Mouse (Mus musculus) right cerebral cortex, postnatal 36 days (tissue): ENCODE results near the gene Gigyf1.

Experiments used
- DNase-seq, 2 experiments: peaks; one replicate each; pipeline ENCODE4 v3.0.0; 2022; ENCODE audit warnings: low spot score in 2 of 2, mixed read lengths in 1 of 2

The Gigyf1 gene

DNA sequence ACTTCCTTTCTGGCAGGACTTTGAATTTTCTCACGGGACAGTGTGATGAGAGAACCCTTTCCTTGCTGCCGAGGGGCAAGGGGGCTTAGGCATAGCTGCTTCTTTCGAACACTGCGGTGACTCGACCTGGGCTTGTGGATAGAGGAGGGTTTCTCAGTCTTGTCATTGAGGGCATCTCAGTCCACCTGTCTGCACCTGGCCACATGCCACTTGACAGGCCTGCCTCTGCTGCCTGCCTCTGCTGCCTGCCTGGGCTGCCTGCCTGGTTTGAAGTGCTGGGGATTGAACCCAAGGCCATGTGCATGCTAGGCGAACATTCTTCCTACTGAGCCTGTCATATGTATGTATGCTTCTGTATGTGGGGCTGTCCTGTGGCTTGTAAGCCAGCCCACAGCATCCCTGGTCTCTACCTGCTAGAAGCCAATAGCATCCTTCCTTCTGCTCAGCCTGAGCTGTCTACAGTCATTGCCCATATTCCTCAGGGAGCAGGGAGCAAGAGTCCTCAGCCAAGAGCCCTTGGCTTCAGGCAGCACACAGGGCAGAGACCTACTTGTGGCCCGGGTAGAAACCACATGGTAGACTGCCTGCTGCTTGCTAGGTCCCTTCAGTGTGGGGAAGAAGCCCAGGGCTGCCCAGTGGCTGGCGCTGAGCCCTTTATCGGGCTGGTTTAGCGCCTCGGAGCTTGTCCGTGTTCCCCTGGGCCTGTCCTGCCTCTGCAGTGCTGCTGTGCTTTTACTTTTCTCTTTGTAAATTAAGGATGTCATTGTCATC is 4.2 kb upstream of the Gigyf1 start:
- no peak for DNase-seq

- DNase-seq: no peak
These were observed 3.5 kb upstream of the Gigyf1 start for GRCm38 (mm10) chr5:137514811-137515210.

DNA sequence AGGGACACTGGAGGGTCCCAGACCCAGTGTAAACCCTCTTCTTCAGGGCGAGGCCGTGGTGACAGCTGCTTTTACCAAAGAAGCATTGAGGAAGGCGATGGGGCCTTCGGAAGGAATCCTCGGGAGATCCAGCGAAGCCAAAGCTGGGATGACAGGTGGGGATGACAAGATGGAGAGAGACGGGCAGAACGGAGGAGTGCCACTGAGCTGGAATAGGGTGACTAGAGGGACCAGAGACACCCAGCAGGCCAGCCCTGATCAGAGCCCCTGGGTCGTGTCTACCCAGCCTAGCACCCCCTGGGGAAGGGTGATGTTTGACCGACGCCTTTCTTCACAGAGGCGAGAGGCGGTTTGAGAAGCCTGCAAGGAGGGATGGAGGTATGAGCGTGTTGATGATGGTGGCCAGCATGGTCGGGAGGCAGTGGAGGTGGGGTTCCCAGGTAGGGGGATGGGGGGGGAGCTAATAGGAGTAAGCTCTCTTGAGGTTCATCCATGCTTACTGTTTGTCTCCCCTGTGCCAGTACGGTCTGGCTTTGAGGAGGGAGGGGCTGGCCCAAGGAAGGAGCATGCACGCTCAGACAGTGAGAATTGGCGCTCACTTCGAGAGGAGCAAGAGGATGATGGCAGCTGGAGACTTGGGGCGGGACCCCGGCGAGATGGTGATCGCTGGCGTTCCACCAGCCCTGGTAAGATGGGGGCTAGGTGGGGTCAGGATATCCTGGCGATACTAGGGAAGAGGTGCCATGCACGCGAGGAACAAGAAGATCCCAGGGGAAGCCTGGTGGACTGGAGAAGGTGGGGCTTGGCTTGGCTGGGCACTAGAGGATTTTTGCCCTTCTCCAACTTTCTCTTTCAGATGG is 1.6 kb downstream of the Gigyf1 start:
- DNase-seq: no peak

- no peak for DNase-seq
These were observed 3.5 kb downstream of the Gigyf1 start for GRCm38 (mm10) chr5:137521861-137522260.

DNA sequence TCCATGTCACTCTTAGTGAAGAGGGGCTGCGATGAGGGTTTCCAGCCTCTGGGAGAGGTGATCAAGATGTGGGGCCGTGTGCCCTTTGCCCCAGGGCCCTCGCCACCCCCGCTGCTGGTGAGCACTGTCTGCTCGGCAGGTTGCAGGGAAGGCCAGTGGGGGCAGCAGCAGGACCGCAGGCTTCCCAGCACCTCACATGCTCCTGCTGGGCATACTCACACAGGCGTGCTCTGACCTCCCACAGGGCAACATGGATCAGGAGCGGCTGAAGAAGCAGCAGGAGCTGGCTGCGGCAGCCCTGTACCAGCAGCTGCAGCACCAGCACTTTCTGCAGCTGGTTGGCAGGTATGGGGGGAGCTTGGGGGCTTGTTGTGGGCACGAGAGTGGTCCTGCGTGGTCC is 4.4 kb downstream of the Gigyf1 start:
- no peak for DNase-seq

- no peak for DNase-seq
These were observed 5.3 kb downstream of the Gigyf1 start for GRCm38 (mm10) chr5:137523396-137524250.

DNA sequence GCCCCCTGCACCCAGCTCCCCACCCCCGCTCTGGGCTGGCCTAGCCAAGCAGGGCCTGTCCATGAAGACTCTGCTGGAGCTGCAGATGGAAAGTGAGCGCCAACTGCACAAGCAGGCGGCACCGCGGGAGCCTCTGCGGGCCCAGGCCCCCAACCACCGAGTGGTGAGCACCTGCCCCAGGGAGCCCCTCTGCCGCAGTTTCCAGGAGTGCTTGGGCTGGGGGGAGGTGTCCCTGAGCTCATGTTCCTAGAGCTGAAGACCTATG is 5.8 kb downstream of the Gigyf1 start:
- DNase-seq: no peak

- no peak for DNase-seq
These were observed 6.3 kb downstream of the Gigyf1 start for GRCm38 (mm10) chr5:137524671-137525070.

DNA sequence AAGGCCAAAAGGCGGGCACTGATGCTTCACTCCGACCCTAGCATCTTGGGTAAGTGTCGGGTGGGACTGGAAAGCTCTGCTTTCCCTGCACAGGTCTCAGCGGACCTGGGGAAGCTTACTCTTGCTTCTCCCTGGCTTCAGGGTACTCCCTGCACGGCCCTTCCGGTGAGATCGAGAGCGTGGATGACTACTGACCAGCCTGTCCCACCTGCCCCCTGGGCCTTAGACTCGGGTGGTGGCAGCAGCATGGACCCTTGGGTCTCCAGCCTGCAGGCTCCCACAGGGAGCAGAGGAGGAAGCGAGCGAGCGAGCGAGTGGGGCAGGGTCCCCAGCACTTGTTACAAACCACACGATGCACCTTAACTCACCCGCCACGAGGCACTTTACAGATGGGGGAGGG is 7.2 kb downstream of the Gigyf1 start:
- DNase-seq: no peak

- DNase-seq: no peak
These were observed 8.0 kb downstream of the Gigyf1 start for GRCm38 (mm10) chr5:137526192-137526936.

GRCm38 (mm10) chr5:137527413-137527812 is 9.1 kb downstream of the Gigyf1 start:
- DNase-seq: no peak

DNA sequence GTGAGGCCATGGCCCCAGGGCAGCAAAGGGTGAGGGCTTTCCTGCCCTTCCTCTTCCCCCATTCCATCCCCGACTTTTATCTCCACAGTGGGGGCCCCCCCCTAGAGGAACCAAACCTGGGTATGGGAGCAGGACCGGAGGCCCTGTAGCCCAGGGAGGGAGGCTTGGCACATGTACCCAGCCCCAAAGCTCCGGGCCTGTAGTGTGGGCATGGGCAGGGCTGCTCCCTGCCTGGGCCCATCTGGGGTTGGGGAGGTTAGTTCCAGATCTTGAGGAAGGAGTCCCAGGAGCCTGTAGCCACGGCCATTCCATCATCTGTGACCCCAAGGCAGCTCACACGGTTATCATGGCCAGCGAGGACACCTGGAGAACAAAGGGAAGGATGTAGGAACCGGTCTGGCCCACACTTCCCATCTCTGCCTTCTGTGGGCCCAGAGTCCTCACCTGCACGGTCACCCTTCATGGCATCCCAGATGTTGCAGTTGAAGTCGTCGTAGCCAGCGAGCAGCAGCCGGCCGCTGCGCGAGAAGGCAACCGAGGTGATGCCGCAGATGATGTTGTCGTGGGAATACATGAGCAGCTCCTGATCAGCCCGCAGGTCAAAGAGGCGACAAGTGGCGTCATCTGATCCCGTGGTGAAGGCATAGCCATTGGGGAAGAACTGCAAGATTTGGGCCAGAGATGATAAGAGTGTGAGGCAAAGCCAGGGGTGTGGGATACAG is 10.1 kb downstream of the Gigyf1 start:
- no peak for DNase-seq

GRCm38 (mm10) chr5:137529221-137529995 is 11.1 kb downstream of the Gigyf1 start:
- no peak for DNase-seq

DNA sequence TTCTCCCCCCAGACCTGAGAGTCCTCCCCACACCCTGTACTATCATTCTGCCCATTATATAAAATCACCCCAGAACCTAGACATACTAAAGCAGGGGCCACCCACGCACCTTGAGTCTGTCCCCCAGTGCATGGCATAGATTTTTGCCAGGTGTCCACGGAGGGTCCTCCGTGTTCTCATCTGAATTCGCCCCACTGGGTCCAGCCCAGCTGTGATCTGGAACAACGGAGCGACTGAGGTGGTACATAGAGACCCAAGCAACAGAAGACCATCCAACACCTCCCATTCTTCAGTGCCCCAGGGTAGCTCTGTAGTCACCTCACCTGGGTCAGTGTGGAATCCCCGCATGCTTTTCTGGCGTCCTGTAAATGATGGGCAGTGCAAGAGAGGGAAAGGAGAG is 11.7 kb downstream of the Gigyf1 start:
- DNase-seq: no peak

- DNase-seq: peak; percentile 83 to 87
These were observed 12.5 kb downstream of the Gigyf1 start for GRCm38 (mm10) chr5:137530588-137531413.

GRCm38 (mm10) chr5:137531414-137532130 is 13.2 kb downstream of the Gigyf1 start:
- DNase-seq: no peak

DNA sequence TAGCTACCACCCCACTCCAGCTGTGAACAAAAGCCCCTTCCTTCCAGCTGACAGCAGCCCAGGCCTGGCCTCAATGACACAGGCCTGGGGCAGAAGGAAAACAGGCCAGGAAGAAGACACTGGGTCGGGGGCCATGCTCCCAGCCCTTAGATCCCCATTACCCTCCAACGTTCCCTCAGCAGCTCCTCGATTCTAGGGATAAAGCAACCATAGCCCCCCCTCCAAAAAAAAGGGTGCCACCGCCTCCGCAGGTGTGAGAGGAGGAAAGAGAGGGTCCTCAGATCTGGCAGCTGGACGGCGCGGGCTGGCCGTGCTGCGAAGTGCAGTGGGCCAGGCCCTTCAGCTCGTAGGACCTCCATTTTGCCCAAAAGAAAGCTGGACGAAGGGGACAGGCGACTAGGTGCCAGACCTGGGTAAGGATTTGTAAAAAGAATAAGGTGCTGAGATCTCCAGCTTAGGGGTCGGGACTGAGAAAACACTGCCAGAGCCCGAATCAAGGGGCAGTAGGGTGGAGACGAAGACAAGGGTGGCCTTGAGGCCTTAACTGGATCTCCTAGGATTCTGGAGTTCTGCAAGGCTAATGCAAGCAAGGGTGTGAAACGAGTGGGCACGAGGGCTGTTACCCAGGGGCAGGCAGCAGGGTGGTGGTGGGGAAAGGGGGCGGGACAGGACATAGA is 13.9 kb downstream of the Gigyf1 start:
- DNase-seq: no peak

GRCm38 (mm10) chr5:137532808-137533116 is 14.4 kb downstream of the Gigyf1 start:
- no peak for DNase-seq
